Mouse (Mus musculus) layer of hippocampus, adult 8-10 months (tissue): Measurements from ENCODE around the gene Sars. TPM values are rescaled to one million over a fixed set of nuclear protein-coding genes. Genes with fewer than 3 reads are reported as not detected.

Experiments used
- DNase-seq, 2 experiments: peaks; one replicate each; pipeline ENCODE4 v3.0.0; 2022; ENCODE audit warnings: low spot score in 2 of 2
- total RNA-seq, 4 experiments: library from RNA; stranded (reverse); gene quantifications; 2 replicates each; pipeline ENCODE4 v1.2.4; 2022

Gene Sars
- total RNA-seq, result 100 to 1,000 TPM; 191 to 220 (median 209) TPM

DNA sequence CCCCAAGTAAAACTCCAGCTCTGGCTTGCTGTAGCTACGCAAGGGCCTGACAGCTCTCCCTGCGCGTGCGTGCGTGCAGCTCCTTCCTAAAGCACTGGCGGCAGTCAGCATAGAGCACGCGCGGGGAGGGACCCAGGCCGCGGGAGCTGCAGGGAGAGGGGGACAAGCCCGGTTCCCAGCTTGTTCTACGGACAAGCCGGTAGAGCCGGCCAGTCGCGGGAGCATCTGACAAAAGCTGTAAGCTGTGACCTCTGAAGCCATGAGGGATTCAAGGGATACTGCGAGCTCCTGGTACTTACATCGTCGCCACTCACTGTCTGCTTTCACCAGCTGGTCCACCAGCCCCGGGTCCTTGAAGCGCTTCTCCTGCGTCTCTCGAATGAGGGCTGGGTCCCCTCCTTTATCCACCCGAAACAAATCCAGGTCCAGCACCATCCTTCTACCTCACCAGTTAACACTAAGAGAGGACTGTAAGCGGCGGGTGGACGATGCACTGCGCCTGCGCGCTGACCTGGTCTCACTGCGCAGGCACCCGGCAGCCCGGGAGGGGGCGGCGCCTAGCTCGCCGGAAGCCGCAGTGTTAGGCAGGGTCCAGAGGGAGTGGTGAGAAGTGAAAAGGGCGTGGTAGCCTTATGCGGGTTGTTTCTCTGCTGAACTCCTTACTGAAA, at the start of gene Sars:
Gene Sars (minus strand): TSS at position 512 of the 668 bp plus-strand sequence.
- DNase-seq, result peak; percentile 81 to 87

DNA sequence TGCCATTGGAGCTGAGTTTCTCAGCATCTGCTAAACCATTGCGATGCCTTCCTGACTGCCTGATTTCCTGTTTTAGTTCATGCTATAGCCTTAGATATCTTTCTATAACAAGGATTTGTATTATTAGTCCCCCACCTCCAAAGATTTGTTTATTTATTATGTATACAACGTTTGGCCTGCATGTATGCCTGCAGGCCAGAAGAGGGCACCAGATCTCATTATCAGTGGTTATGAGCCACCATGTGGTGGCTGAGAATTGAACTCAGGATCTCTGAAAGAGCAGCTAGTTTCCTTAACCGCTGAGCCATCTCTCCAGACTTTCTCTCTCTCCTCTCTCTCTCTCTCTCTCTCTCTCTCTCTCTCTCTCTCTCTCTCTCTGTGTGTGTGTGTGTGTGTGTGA, 45.0 kb upstream of the Sars start:
- DNase-seq, result no peak

DNA sequence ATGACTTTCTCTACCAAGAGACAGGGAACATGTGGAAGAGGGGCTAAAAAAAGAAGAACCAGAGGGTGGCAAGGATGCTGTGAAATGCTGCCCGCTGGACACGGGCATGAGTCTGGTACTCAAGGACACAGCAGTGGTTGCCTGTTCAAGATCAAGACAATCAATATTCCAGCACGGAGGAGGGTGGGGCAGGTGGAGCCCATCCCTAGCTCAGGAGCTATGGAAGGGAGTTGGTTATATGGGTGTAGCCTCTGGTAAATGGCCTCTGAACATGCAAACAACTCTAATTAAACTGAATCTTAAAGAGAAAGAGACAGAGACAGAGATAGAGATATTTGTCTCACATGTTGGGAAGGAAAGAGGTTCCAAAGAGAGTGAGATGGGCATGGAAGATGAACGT, 39.7 kb upstream of the Sars start:
- DNase-seq, result no peak

DNA sequence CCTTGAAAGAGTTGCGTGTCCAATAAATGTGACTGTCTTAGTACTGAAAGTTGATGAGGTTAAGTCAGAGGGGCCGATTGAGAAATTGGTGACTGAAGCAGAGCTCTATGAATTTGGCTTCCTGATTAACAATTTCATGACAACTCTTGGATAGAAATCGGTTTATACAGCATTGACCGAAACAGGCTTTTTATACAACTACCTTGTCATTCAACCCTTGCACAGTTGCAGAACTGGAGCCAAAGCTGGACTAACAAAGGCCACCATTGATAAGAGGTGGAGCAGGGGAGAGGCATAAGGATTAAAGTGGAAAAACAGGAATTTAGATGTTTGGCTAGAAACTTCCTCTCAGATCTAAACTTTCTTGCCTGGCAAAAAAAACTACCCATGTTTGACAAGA, 33.8 kb upstream of the Sars start:
- no peak for DNase-seq

DNA sequence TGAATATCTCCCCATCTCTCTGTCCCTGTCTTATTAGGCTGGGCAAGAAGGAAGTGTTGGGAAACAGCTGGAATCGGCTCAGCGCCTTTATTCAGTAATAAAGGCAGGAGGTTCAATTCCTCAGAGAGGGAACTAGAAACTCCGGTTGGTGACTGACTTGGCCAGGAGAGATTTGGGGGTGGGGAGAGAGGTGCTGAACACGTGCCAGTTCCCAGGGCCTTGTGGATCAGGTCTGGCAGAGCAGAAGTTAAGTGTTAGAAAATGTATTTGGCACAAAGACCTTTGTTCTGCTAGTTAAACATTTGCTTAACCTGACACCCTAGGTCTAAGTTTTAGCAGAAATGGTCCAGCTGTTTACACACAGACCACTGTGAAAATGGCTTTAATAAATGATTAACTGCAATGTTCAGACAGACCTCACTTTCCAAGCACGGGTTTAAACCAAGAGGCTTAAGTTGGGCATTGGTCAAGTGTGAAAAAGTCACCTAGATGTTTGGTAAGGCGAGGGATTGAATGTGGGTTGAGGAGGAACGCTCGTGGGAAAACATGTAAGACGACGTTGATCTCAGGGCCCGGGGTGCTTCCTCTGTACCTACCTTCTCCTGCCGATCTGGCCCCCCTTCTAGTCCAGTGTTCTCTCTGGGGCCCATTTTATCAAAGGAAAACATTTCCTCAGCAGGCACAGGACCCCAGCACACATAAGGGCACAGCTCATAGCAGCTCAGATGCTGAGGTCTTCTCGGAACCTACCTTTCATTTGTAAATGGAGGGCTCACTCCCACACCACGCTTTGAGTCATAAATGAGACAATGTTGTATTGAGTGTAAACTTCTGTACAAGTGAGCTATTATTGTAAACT, 32.0 kb upstream of the Sars start:
- DNase-seq, result no peak

DNA sequence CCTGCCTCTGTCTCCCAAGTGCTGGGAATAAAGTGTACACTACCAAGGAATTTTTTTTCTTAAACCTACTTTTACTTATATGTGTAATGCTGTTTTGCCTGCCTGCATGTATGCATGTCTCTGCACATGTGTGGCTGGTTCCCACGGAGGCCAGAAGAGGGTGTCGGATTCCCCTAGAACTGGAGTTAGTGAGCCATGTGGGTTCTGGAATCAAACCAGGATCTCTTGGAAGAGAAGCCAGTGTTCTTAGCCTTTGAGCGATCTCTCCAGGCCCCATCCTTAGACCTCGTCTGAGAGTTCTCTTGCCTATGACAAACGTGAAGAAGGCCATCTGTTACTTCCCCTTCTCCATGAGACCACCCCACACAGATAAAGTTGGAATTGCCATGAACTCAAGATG, 30.5 kb upstream of the Sars start:
- no peak for DNase-seq

DNA sequence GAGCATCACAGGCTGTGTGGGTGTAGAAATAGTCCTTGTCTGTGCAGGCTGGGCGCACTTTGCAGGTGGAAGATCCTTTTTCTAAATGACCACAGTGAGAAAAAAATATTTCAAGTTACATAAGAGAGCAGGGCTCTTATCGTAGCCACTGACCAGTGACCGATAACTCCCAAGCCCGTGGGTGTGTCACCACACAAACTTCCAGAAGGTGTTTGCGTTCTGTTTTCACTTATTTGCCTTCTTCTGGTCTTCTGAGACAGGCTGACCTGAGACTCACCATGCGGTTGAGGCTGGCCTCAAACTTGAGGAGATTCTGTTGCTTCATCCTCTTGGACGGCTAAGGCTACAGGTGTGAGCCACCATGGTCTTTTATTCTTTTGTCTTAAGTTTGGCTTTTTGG, 30.0 kb upstream of the Sars start:
- no peak for DNase-seq

DNA sequence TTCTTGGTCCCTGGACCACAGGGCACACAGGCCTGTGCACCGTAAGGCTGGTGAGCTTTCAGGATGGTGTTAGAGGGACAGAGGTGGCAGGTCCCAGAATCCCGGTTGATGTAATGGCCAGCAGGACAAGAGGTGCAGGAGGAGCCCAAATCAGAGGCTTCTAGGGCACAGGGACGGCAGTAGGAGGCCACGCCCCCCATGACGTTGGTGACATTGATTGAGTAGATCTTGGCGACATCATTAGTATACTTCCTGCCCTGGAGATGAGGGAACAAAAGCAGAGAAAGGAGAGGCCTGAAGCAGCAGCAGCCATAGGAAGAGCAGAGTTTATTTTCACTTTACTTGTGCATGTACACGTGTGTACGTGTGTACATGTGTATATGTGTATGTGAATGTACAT, 22.8 kb upstream of the Sars start:
- DNase-seq, result no peak

DNA sequence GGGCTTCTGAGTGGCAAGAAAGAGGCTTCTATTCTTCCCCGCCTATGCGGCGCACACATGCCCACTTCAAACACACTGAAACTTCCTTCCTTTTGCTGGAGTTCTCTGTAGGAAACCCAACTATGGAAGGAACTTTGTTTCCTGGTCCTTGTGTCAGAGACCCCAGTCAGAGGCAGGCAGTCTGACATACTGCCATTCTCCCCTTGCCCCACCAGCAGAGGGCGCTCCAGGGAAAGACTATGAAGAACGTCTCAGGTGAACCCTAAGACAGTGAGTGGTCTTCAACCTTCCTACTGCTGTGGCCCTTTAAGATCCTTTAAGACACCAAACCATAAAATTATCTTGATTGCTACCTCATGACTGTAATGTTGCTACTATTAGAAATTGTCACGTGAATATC, 21.4 kb upstream of the Sars start:
- DNase-seq, result peak in 1 of 2 experiments; percentile 43

DNA sequence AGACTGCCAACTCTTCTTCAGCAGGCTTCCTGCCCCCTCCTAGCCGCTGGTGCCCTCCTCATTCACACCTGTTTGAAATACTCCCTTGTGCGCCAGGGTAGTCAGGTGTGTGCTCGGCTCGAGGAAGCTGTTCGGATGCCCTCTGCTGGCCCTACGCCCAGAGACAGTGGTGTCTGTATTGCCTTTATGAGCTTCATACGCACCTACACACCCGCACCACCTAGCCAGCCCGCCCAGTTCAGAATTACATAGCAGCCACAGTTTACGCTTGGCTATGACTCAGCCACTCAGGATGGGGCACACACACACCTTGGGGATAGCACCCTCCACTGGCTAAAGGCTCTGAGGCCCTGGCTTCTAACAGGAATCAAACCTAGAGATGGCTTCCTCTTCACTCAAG, 13.9 kb upstream of the Sars start:
- DNase-seq, result no peak

DNA sequence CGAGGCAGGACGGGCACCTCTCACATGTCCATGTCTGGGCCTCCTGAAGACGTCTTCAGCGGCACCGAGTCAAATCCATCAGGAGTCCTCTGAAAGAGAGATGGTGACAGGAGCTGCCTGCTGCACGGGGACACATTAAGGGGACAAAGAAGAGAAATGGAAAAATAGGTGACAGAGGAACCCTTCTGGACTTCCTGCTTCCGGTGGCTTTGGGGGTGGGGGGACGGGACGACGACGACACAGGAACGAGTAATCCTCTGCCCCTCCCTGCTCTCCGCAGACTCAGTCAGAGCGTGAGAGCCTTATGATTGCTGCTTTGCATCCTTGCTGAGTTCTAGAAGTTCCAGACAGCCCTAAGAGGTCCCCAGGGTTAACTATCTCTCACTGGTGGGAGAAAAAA, 13.4 kb upstream of the Sars start:
- no peak for DNase-seq

DNA sequence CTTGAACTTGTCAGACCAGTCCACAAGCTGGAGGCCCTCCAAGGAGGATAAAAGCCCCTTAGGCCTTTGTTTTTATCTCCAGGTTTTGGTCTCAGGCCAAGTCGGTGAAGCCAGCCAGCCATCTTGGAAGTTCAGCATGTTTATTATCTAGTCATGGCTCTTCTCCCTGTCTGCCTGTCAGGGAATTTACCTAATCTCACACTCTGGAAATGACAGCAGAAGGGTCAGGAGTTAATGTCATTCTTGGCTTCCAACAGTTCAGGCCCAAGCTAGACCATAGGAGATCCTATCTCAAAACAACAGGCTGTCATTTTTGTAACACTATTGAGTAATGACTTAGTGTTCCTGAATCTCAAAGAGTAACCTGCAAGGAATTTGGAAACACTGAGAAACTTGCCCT, 9.2 kb upstream of the Sars start:
- DNase-seq, result no peak

DNA sequence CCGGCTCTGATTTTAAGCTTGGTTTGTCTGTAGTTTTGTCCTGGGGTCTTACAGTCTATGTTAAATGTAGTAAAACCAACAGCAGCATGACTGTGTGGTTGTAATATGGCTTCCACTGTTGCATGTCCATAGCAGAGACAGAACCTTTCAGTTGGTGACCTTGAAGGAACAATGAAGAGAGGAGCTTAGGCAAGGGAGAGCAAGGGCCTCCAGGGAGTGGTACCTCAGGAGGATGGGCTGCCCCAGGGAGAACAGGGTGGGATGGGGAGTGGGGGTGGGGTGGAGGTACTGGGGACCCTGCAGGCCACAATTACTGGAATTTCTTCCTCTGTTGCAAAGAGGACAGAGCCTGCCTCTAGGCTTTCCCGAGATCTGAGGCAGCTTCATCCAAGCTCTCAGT, 7.0 kb upstream of the Sars start:
- no peak for DNase-seq

DNA sequence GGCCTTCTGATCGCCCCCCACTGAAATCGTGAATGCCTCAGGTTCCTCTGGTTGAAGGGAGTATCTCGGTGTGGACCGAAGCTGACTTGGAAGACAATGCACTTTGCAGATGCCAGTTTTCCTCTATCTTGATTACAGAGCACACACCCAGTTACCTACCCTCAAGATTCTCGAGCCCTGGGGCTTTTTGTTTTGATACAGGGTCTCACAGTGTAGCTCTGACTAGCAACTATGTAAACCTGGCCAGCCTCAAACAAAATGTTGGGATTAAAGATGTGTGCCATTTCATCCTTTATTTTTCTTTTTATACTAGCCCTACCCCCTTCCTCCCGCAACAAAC, 327 bp upstream of the Sars start:
- no peak for DNase-seq

DNA sequence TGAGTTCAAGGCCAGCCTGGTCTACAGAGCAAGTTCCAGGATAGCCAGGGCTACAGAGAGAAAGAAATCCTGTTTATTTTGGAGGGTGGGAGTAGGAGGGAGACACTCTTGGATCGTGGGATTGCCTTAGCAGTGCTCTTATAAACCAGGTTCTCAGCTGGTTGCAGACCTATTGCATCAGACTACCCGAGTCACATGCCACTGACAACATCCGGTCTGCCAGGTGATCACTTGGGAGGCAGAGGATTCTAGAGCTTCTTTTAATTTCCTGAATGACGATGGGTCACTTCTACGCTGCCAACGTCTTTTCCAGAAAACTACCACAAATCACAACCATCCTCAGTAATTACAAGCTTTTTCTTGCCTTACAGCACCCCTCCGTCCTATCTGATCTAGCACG, 980 bp downstream of the Sars start:
- no peak for DNase-seq

DNA sequence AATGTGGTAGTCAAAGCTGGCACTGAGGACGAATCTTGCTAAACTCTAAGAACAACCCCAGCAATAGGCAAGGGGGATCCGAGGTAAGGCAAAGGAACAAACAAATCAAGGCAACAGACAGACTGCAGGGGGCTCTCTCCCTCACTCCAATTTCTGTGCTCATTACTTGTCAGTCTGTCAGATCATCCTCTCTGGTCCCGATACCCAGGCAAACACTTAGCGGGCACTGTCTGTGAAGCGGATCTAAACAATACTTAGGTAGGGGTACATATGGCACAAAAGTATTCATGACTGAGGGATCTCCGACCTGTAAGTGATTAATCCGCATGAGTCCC, 8.7 kb downstream of the Sars start:
- no peak for DNase-seq

DNA sequence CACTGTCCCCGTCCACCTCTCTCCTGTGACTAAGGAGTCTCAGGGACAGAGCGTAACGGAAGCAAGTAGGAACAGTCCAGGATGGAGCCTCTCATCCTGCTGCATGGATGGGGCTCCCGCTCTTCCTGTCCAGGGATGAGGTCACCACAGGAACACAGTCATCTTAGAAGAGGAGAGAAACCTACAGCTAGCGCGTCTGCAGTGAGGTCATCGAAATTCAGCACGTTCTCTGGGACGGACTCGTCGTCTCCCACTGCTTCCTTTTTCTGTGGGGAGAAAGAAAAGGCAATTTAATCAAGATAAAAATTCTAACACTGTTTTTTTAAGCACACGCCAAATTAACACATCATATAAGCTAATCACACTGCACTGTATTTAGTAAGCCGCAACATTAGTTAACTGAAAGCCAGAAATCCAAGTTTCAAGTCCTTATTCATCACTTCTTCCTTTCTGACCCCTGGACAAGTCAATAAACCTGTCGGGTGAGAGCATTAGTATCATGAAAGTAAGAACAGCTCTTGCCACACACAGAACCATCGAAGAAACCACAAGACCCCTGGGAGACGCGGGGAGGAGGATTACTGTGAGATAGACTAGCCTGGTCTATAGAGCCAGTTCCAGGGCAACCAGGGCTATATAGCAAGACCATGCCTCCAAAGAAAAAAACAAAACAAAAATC, 9.2 kb downstream of the Sars start:
- no peak for DNase-seq

DNA sequence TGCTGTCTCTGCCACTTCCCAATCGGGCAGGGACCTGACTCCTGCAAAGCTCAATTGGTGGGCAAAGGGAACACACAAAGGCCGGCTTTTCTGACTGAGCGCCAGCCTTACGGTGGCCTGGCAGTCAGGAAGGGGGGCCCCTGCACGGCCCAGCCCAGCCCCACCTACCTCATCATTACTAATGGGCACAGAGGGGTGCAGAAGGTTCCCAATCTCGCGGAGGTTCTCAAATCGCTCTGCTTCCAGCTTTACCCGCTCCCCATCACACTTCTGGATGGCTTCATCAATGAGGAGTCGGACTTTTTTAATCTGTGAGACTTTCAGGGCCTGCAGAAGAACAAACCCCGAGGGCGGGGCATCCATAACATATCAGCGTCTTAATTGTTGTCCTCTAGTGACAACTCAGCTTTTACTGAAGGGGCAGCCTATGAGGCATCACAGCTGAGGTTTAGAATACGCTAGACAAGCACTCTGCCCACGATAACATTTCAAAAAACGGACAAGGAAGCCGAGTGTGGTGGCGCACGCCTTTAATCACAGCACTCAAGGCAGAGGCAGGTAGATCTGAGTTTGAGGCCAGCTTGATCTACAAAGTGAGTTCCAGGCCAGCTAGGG, 11.0 kb downstream of the Sars start:
- no peak for DNase-seq

DNA sequence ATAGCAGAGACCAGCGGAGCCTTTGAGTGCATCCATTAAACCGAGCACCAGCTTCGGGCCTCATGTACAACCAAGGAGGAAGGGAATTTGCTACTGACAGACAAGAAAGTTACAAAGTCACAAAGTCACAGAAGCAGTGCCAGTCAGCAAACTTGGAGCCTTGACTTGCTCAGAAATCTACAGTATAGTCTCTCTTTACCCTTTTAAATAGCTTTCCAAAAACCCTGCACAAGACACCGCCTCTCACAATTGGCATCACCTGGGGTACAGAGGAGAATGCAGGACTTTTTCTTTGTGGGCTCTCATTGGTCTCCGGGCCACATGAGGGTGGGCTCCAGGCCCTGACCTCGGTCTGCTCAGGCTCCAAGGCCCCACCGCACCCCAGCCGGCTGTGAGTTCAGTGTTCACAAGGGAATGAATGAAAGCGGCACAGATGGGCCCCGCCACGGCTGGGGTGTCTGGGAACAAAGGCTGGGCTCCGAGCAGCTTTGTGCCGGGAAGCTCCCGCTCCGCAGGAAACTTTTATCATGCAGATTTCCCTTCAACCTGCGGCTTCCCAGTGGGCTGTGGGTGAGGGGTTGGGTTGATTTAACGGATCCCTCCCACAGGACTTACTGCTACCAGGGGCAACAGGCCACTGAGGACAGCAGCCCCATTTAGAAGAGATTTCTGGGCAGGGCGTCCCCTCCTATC, 11.7 kb downstream of the Sars start:
- no peak for DNase-seq

DNA sequence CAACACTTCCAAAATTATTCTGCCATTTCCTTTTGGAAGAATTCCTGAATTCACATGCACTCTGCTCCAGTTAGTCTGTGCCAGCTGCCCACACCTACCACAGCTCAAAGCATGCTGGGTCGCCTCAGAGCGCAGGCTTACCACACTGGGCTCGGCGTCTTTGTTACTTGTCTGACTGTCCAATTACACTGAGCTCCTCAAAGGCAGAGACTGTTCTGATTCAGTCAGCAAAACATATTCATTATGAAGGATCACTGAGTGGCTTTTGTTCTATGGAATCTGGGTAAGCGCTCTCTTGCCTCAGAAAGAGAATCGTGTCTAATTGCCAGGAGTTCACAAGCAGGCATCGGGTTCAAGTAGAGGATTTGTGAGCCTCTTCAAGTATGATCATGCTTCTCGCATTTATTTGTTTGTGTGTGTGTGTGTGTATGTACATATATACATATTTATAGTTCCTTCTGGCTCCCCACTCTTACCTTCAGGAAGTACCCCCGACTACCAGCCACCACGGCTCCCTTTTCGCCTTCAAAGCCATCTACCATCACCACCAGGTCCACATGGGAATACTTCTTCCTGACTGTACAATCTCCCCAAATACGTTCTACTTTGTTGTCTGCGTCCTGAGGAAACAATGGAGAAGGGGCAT, 12.3 kb downstream of the Sars start:
- DNase-seq, result no peak

DNA sequence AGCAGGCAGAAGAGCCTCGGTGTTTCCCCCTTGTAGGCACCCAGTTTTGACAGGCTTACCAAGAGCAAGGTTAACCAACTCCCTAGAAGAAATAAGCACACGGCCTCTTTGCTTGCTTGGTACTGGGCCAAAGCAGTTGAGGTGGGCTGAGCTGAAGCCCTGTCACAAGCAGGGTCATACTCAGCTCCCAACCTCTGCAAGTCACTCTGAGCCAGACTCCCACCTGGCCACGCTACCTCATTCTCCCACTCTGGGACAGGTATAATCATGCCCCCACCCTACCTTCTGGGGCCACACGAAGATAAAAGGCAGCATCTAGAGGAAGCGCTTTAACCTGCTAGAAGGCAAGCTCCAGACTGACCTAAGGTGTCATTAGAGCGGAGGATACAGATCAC, 19.4 kb downstream of the Sars start:
- no peak for DNase-seq
